23 mouse cellular contexts compared by ENCODE assay signal in the genomic region with DNA sequence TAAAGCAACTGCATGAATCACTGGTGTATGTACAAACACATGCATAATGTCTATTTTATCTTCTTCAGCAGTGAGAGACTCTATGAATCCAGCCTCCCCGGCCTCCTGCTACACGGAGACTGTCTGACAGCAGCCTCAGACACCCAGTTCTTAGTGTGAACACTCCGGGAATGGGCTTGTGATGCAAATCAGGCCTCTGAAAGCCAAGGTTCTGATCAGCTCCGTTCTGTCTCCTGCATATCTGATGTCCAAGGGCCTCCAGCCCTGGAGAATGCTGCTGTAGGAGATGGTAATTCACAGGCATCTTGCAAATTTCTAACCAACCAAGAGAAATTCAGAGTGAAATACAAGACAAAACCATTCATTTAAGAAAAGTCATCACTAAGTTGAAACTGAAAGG.
DNase-seq lines count a peak whose midpoint lies in the region; ATAC-seq and TF ChIP-seq lines count a peak whose summit lies in the region.
"Had no signal": no experiment of that assay in that cellular context is flagged by ENCODE, and none has a peak within 500 bp of the region (broad histone marks: within the 10 kb centered on the region; RNA-seq: fewer than 3 reads in every experiment).

No protein-coding gene starts in this region.

- H3K27me3 ChIP-seq in intestine, embryonic 14.5 days (replicated peaks; ENCODE audit: control insufficient read depth, insufficient read depth, low read length), result no peaks in the 10 kb centered on the region
- H3K27me3 ChIP-seq in intestine, postnatal 0 days (replicated peaks; ENCODE audit: control insufficient read depth, insufficient read depth, low read length), result no peaks in the 10 kb centered on the region
- H3K27me3 ChIP-seq in forebrain, embryonic 14.5 days (replicated peaks; ENCODE audit: control insufficient read depth, insufficient read depth, low read length), result 0 out of 2 replicates have a peak, but pooled peaks cover 3% of the 10 kb centered on the region
- H3K27me3 ChIP-seq: megakaryocyte, embryonic 14.5 days had no signal

- no peak overlapping the region for H3K4me3 ChIP-seq in intestine, embryonic 14.5 days (ENCODE audit: low read depth, low read length)
- H3K4me3 ChIP-seq in intestine, postnatal 0 days (ENCODE audit: low read depth, low read length), result no peak overlapping the region
- H3K4me3 ChIP-seq in forebrain, embryonic 14.5 days (ENCODE audit: low read depth, low read length), result no peak overlapping the region
- H3K4me3 ChIP-seq: embryonic facial prominence, embryonic 10.5 days; gastrocnemius, adult 2 months; heart, embryonic 12.5 days; megakaryocyte, embryonic 14.5 days; myocyte had no signal

- no peaks in the 10 kb centered on the region; the same call in 1 of the 2 replicates for H3K4me1 ChIP-seq in intestine, embryonic 14.5 days (replicated peaks; ENCODE audit: control insufficient read depth, insufficient read depth, low read length)
- no peaks in the 10 kb centered on the region for H3K4me1 ChIP-seq in intestine, postnatal 0 days (replicated peaks; ENCODE audit: control insufficient read depth, insufficient read depth, low read length)
- no peaks in the 10 kb centered on the region for H3K4me1 ChIP-seq in forebrain, embryonic 14.5 days (ENCODE audit: control insufficient read depth, insufficient read depth, low read length)
- H3K4me1 ChIP-seq: embryonic facial prominence, embryonic 10.5 days; megakaryocyte, embryonic 14.5 days had no signal

- no peaks in the 10 kb centered on the region for H3K36me3 ChIP-seq in intestine, embryonic 14.5 days (ENCODE audit: control insufficient read depth, insufficient read depth, low read length)
- no peaks in the 10 kb centered on the region for H3K36me3 ChIP-seq in intestine, postnatal 0 days (ENCODE audit: control insufficient read depth, insufficient read depth)
- H3K36me3 ChIP-seq in forebrain, embryonic 14.5 days (ENCODE audit: control insufficient read depth, insufficient read depth, low read length), result no peaks in the 10 kb centered on the region
- H3K36me3 ChIP-seq: embryonic facial prominence, embryonic 10.5 days; heart, embryonic 12.5 days had no signal

- no peak for TF ChIP-seq CTCF in intestine, postnatal 0 days (IDR thresholded peaks at IDR 0.05; ENCODE audit: low read depth)

- H3K9me3 ChIP-seq in intestine, embryonic 14.5 days (ENCODE audit: control insufficient read depth, low read length), result no peaks in the 10 kb centered on the region; the same call in 1 of the 2 replicates
- H3K9me3 ChIP-seq in intestine, postnatal 0 days (ENCODE audit: control insufficient read depth), result no peaks in the 10 kb centered on the region
- no peaks in the 10 kb centered on the region for H3K9me3 ChIP-seq in forebrain, embryonic 14.5 days (replicated peaks; ENCODE audit: control insufficient read depth, low read length)
- H3K9me3 ChIP-seq: embryonic facial prominence, embryonic 10.5 days; heart, embryonic 12.5 days had no signal

- H3K27ac ChIP-seq in intestine, embryonic 14.5 days (ENCODE audit: low read depth), result no peak overlapping the region
- H3K27ac ChIP-seq in intestine, postnatal 0 days (ENCODE audit: low read depth, low read length), result no peak overlapping the region
- no peak overlapping the region for H3K27ac ChIP-seq in forebrain, embryonic 14.5 days (ENCODE audit: low read depth, low read length)
- H3K27ac ChIP-seq: embryonic facial prominence, embryonic 10.5 days; gastrocnemius, adult 2 months; stomach, postnatal 0 days had no signal

- peak; percentile 37 for DNase-seq in intestine, embryonic 14.5 days (ENCODE audit: low spot score)
- peak; percentile 8 for DNase-seq in right cerebral cortex, postnatal 4 days
- DNase-seq in right cerebral cortex, postnatal 36 days (ENCODE audit: low spot score in 2 of 2), result no peak
- DNase-seq in forebrain, embryonic 14.5 days (ENCODE audit: low spot score), result peak; percentile 45
- no peak for DNase-seq in urinary bladder, postnatal 4 days (ENCODE audit: low spot score in 2 of 2)
- DNase-seq in heart, adult 8-10 months (ENCODE audit: low spot score), result no peak
- DNase-seq: adrenal gland, postnatal 14 days; cerebellum, adult 11 months; cerebellum, postnatal 14 days; gastrocnemius, adult 2 months; heart, postnatal 14 days; kidney, adult 8-10 months; kidney, postnatal 25 days; left cerebral cortex, postnatal 4 days; liver; lung, postnatal 10 days had no signal

- H3K4me2 ChIP-seq in intestine, embryonic 14.5 days (ENCODE audit: low read length), result no peak overlapping the region
- H3K4me2 ChIP-seq in intestine, postnatal 0 days (replicated peaks; ENCODE audit: low read depth), result no peak overlapping the region
- H3K4me2 ChIP-seq in forebrain, embryonic 14.5 days (ENCODE audit: low read length), result no peak overlapping the region
- H3K4me2 ChIP-seq: heart, embryonic 12.5 days had no signal

- WGBS in intestine, embryonic 14.5 days, result 60% methylated on average over 4 of the region's 4 CpGs
- 78% methylated on average over 4 of the region's 4 CpGs for WGBS in intestine, postnatal 0 days
- WGBS in forebrain, embryonic 14.5 days, result 23% methylated on average over 4 of the region's 4 CpGs

- no peak for ATAC-seq in intestine, embryonic 14.5 days (replicated peaks; ENCODE audit: low FRiP score, low TSS enrichment, low read depth)
- no peak for ATAC-seq in intestine, postnatal 0 days
- ATAC-seq in forebrain, embryonic 14.5 days, result no peak
- ATAC-seq: activated CD4-positive, CD25-positive, alpha-beta regulatory T cell, adult 4 months had no signal

- no peak overlapping the region for H3K9ac ChIP-seq in intestine, embryonic 14.5 days (ENCODE audit: low read length)
- no peak overlapping the region for H3K9ac ChIP-seq in intestine, postnatal 0 days (ENCODE audit: low read depth, low read length)
- no peak overlapping the region for H3K9ac ChIP-seq in forebrain, embryonic 14.5 days (ENCODE audit: low read length)
- H3K9ac ChIP-seq: heart, embryonic 12.5 days had no signal

Comparison
In these comparisons a context has a peak if more than half of its experiments do, and no peak if none do; other contexts are left out.
1. DNase-seq: peak in intestine, embryonic 14.5 days (single experiment), right cerebral cortex, postnatal 4 days (single experiment) and forebrain, embryonic 14.5 days (single experiment); none in right cerebral cortex, postnatal 36 days (0 of 2), urinary bladder, postnatal 4 days (0 of 2) and heart, adult 8-10 months (single experiment).